Mouse (Mus musculus) left cerebral cortex, adult 18-20 months (tissue): ENCODE data around the gene Rasd1. TPM values are rescaled to one million over a fixed set of nuclear protein-coding genes. Genes with fewer than 3 reads are reported as not detected.
"Not testable (repeated sequence)": the region's sequence is repeated elsewhere in the genome, so short reads cannot be mapped to it uniquely, and the experiment has no call there.

Experiments used
- DNase-seq, 2 experiments: peaks; one replicate each; pipeline ENCODE4 v3.0.0; 2021 to 2022; ENCODE audit warnings: low spot score in 2 of 2, mixed read lengths in 1 of 2
- total RNA-seq, 2 experiments: library from RNA; stranded (reverse); gene quantifications; 2 replicates each; pipeline ENCODE4 v1.2.3; 2021

Gene Rasd1
- total RNA-seq, 2 experiments from 2014 or later = 7.7 to 13.2 TPM

GRCm38 (mm10) chr11:59961338-59961875 is 3.3 kb downstream of the Rasd1 start:
- no peak for DNase-seq

- DNase-seq = peak in 1 of 2 experiments; percentile 13
Measured at GRCm38 (mm10) chr11:59960476-59961337, 4.0 kb downstream of the Rasd1 start.

- DNase-seq = no peak
Measured at GRCm38 (mm10) chr11:59959453-59959852, 5.3 kb downstream of the Rasd1 start.

GRCm38 (mm10) chr11:59956749-59957148 is 8.0 kb downstream of the Rasd1 start:
- no peak for DNase-seq

- DNase-seq = no peak
Measured at GRCm38 (mm10) chr11:59952892-59953291, 11.9 kb downstream of the Rasd1 start.

GRCm38 (mm10) chr11:59948401-59948767 is 16.4 kb downstream of the Rasd1 start:
- DNase-seq = peak in 1 of 2 experiments; percentile 12

- peak; percentile 97 to 98 for DNase-seq
Measured at GRCm38 (mm10) chr11:59947752-59948400, 16.9 kb downstream of the Rasd1 start, which contains the start of gene Med9. Gene Med9, plus strand, starts transcription at chr11:59948206.

GRCm38 (mm10) chr11:59944855-59945254 is 19.9 kb downstream of the Rasd1 start:
- DNase-seq = not testable (repeated sequence)

GRCm38 (mm10) chr11:59941391-59941790 is 23.4 kb downstream of the Rasd1 start:
- no peak for DNase-seq

GRCm38 (mm10) chr11:59940645-59941044 is 24.1 kb downstream of the Rasd1 start:
- DNase-seq = no peak

GRCm38 (mm10) chr11:59939821-59940220 is 24.9 kb downstream of the Rasd1 start:
- no peak for DNase-seq

- no peak for DNase-seq
Measured at GRCm38 (mm10) chr11:59937615-59938014, 27.1 kb downstream of the Rasd1 start.

- no peak for DNase-seq
Measured at GRCm38 (mm10) chr11:59937023-59937422, 27.7 kb downstream of the Rasd1 start.

- DNase-seq = no peak
Measured at GRCm38 (mm10) chr11:59933943-59934342, 30.8 kb downstream of the Rasd1 start.

GRCm38 (mm10) chr11:59932560-59933337 is 32.0 kb downstream of the Rasd1 start:
- DNase-seq = no peak

GRCm38 (mm10) chr11:59930031-59930430 is 34.7 kb downstream of the Rasd1 start:
- no peak for DNase-seq

- DNase-seq = no peak
Measured at GRCm38 (mm10) chr11:59921265-59921664, 43.5 kb downstream of the Rasd1 start.

- DNase-seq = no peak
Measured at GRCm38 (mm10) chr11:59920331-59920730, 44.4 kb downstream of the Rasd1 start.

- DNase-seq = no peak
Measured at GRCm38 (mm10) chr11:59919401-59919800, 45.3 kb downstream of the Rasd1 start.

GRCm38 (mm10) chr11:59918014-59918413 is 46.7 kb downstream of the Rasd1 start:
- DNase-seq = no peak

- DNase-seq = no peak
Measured at GRCm38 (mm10) chr11:59913702-59914101, 51.0 kb downstream of the Rasd1 start.
